Mouse (Mus musculus) urinary bladder, adult 18-20 months (tissue): ENCODE measurements around the gene Sds.
"Not testable (repeated sequence)": the region's sequence is repeated elsewhere in the genome, so short reads cannot be mapped to it uniquely, and the experiment has no call there.

ENCODE experiments used
- DNase-seq, 2 experiments: peaks; one replicate each; pipeline ENCODE4 v3.0.0; 2022; ENCODE audit warnings: low spot score in 2 of 2, mixed read lengths in 2 of 2

The Sds gene

DNA sequence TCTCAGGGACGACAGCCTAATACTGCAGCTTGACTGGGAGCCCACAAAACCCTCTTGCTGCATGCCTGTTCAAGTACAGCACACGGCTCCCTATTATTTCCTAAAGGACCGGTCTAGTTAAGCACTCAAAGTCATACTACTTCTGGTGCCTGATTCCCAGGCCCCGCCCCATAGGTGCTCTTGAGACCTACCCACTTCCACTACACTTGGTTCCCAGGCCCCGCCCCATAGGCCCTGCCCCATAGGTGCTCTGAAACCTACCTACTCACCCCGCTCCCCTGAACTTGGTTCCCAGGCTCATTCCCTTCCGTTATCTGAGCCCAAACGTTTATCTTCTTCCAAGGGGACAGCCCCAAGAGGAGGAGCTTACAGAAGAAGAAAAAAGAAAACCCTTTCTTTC lies 11.5 kb downstream of the Sds start:
- DNase-seq: no peak

GRCm38 (mm10) chr5:120490679-120491192 lies 14.4 kb downstream of the Sds start:
- DNase-seq: no peak

DNA sequence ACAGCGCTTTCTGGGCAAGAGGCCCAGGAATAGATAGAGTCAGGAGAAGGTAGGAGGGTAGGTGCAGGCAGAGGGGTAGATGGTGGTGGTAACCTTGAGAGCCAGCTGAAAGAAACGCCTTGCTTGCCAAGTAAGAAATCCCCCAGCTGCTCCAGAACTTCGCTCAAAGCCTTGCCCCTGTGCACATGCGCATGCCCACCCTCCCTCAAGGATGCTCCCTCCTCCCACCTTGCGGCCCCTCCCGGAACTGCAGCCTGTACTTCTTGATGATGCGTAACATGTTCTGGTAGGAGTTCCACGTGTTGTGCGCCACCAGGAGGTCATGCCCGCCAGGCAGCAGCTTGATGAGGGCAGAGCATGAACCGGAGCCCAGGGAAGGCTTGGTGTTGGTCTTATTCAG lies 16.1 kb downstream of the Sds start:
- no peak for DNase-seq

DNA sequence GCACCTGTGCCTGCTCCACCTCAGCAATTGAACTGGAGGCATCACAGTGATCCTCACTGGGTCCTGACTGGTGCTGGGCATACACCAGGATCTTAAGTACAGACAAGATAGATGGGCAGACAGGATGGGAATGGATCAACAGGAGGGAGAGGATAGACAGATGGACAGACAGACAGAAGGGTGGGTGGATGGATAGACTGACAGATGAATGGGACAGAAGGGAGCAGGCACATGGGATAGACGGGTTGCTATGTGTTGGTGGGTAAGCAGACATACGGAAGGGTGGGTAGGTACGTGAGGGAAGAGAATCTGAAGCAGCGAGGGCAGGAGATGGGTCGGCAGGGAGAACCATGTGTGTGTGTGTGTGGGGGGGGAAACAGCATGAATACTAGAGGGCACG lies 17.1 kb downstream of the Sds start:
- no peak for DNase-seq

- no peak for DNase-seq
These were observed 17.6 kb downstream of the Sds start for GRCm38 (mm10) chr5:120493873-120494395.

DNA sequence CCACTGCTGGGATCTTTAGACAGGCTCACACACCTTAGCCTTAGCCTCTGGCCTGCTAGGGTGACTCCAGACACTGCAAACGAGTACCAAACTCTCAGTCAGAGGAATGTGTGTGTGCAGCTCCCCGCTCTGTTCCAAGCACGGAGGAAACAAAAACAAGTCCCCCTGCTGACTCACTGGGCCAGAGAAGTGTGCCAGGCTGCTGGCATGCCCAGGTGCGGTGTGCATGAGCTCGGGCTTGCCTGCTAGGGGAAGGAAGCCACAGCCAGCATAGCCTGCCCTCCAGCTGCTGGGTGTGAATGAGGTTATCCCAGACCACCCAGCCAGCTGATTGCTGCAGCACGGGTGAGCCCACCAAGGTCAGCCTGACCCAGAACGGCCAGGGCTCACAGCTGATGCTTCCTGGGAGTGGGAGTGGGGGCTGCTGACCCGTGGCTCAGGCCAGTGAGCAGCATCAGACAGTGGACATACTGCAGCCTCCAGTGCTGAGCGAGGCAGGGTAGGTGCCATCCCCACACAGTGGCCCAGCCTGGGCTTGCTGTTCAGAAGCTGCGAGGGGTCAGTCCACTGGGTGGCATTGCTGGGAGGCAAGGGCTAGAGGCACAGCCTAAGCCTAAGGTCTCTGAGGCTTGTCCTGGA lies 18.9 kb downstream of the Sds start:
- peak in 1 of 2 experiments; percentile 70 for DNase-seq

DNA sequence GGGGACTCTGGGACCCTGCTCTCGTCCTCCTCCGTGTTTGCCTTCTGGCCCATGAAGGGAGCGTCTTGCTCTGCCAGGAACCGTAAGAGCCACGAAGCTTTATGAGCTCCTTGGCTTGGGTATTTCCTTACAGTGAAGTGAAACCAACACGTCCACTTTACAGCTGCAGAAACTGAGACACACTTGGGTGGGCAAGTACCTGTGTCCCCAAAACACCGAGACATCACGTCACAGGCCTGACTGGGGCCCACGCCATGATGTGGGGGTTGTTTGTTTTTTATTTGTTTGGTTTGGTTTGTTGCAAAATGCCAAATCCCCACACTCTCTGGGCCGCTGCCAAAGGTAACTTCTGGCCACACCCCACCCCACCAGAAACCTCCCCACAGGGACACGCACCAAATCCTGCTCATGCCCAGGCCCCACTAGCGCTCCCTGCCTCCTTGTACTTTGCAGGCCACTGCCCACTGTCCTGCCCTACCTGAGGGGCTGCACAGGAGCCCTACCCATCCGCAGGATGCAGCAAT lies 19.4 kb downstream of the Sds start:
- no peak for DNase-seq

DNA sequence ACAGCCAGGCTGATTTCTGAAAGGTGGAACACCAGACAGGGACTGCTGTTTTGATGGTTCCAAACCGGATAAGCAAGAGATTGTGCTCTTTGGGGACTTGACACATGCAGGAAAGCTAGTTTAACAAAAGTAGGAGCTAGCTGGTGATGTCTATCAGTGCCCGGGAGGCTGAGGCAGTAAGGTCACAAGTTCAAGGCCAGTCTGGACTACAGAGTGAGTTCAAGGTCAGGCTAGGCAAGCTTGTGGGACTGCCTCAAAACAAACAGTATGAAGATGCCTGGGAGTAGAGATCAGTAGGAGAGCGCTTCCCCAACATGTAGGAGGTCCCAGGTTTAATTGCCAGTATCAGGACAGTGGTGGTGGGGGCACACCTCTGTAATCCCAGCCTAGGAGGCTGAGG lies 20.7 kb downstream of the Sds start:
- no peak for DNase-seq

DNA sequence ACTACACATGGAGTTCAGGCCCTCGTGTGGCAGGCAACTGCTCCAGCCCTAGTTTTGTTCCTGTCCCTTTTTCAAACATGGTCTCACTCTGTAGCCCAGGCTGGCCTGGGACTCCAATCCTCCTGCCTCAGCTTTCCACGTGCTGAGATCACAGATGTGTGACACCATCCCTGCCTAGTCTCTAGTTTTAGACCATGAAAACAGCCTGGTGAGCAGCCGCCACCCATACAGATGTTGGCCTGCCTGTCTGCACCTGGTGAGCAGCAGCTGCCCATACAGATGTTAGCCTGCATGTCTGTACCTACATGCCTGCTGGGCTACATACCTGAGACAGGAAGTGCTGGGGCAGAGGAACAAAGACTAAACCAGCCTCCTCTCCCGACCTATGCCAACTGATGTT lies 22.9 kb downstream of the Sds start:
- DNase-seq: no peak

DNA sequence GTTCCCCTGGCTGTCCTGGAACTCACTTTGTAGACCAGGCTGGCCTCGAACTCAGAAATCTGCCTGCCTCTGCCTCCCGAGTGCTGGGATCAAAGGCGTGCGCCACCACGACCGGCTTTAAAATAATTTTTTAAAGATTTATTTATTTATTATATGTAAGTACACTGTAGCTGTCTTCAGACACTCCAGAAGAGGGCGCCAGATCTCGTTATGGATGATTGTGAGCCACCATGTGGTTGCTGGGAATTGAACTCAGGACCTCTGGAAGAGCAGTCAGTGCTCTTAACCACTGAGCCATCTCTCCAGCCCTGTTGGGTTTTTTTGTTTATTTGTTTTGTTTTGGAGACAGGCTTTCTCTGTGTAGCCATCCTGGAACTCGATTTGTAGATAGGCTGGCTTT lies 24.3 kb downstream of the Sds start:
- DNase-seq: not testable (repeated sequence)

DNA sequence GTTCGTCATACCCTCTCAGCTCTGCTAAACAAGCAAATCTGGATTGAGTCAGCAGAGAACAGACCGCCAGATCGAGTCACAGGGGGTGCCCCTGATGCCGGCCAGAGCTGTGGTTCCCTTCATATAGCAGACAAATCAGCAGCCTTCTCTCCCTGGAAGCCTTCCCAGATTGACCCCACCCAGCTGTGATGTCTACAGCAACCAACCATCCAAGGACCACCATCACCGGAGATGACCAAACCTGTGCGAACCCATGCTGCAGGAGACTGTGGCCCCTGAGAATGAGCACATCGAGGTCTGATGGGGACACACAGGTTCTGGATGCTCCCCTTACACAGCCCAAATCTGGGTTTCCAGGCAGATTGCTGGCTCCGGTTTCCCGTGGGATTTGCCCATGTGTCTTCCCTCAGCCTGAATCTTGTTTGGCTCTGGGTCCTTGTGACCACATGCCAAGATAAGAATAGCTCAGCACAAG lies 25.9 kb downstream of the Sds start:
- no peak for DNase-seq

DNA sequence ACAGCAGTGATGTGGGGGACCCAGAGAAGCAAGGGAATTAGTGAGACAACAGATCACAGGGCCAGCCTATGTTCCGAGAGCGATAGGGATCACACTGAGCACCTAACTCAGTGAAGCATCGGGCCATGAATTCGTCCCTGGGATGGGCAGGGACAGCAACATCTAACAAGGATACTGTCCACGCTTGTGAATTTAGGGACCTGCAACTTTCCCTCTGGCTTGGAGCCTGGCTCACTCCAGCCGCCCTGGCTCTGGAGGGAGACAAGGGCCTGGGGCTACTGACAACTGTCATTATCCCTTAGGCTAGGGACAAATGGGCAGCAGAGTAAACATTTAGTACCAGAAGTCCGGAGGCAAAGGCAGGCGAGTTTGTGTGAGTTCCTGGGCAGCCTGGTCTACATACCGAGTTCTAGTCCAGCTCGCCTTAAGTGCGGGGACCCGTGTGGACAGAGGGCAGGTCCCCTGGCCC lies 26.4 kb downstream of the Sds start:
- no peak for DNase-seq

- peak in 1 of 2 experiments; percentile 70 for DNase-seq
These were observed 26.9 kb downstream of the Sds start, which contains the start of gene Plbd2 for GRCm38 (mm10) chr5:120503144-120503795. TSS of gene Plbd2 (minus strand) at chr5:120503625.

DNA sequence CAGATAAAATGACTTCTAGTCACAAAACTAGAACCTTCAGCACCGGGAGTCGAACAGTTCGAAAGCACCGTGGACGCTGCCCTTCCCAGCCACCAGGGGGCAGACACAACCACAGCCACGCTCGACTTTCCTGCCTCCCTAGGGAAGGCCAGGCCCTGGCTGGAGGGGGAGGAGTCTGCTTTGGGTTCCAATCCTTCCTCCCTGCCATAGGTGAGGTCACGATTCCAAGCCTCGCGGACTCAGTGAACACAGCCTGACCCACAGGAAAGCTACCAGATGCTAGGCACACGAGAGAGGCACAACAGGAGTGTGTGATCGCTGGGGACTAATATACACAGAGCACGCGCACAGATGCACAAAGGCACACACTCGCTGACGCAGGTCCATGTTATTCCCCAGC lies 29.0 kb downstream of the Sds start:
- peak; percentile 72 to 76 for DNase-seq

DNA sequence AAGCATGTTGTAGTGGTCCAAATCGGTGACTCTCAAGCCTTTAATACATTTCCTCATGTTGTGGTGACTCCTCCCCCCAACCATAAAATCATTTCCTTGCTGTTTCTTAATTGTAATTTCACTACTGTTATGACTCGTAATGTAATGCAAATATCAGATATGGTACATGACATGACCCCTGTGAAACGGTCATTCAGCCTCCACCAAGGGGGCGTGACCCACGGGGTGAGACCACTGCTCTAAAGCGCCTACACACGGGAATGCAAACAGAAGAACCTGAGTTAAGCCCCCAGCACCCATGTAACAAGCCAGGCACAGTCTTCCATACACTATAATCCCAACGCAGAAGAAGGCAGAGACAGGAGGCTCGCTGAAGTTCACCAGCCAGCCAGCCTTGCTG lies 29.5 kb downstream of the Sds start:
- no peak for DNase-seq

GRCm38 (mm10) chr5:120506490-120506889 lies 30.2 kb downstream of the Sds start:
- DNase-seq: no peak

GRCm38 (mm10) chr5:120507311-120507710 lies 31.0 kb downstream of the Sds start:
- no peak for DNase-seq

- peak; percentile 94 to 98 for DNase-seq
These were observed 34.8 kb downstream of the Sds start, which contains the start of gene Slc8b1 for GRCm38 (mm10) chr5:120510982-120511642. TSS of gene Slc8b1 (plus strand) at chr5:120511168.

- DNase-seq: no peak
These were observed 35.4 kb downstream of the Sds start for GRCm38 (mm10) chr5:120511643-120512220.

GRCm38 (mm10) chr5:120512911-120513555 lies 36.7 kb downstream of the Sds start:
- DNase-seq: no peak

- no peak for DNase-seq
These were observed 37.8 kb downstream of the Sds start for GRCm38 (mm10) chr5:120514031-120514677.
